Mouse (Mus musculus): ENCODE measurements around the gene Gm8947.

GRCm38 (mm10) chr1:151153056-151153652 lies 39.0 kb upstream of the Gm8947 start:
- TF ChIP-seq CTCF (IDR thresholded peaks at IDR 0.05; ENCODE audit: low read depth) (no peak), EP300 (IDR thresholded peaks at IDR 0.05; ENCODE audit: low read depth) (peak; percentile 100)

All from heart, postnatal 0 days (tissue).